Mouse (Mus musculus): ENCODE data around the gene Saysd1.

Gene Saysd1

DNA sequence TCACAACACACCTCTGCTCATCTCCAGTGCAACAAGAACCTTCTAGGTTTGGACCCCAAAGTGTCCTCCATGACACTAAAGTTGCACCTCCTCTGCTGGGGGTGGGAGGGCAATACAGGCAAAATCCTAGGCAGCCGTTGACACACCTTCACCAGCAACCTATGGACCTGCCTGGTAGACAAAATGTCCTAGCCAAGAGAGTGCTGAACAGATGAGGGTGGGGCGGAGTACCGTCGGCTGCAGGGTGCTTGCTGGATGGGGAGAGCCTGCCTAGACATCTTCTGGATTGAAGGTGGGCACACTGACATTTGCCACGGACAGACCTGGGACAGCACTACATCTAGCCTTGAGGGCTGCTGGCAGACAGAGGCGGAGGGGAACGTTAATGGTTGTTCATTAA is 26.1 kb upstream of the Saysd1 start:
- no peak for DNase-seq (ENCODE audit: low read depth, low spot score)

- no peak for DNase-seq (ENCODE audit: low read depth, low spot score)
These were observed 24.4 kb upstream of the Saysd1 start for GRCm38 (mm10) chr14:20162686-20163085.

DNA sequence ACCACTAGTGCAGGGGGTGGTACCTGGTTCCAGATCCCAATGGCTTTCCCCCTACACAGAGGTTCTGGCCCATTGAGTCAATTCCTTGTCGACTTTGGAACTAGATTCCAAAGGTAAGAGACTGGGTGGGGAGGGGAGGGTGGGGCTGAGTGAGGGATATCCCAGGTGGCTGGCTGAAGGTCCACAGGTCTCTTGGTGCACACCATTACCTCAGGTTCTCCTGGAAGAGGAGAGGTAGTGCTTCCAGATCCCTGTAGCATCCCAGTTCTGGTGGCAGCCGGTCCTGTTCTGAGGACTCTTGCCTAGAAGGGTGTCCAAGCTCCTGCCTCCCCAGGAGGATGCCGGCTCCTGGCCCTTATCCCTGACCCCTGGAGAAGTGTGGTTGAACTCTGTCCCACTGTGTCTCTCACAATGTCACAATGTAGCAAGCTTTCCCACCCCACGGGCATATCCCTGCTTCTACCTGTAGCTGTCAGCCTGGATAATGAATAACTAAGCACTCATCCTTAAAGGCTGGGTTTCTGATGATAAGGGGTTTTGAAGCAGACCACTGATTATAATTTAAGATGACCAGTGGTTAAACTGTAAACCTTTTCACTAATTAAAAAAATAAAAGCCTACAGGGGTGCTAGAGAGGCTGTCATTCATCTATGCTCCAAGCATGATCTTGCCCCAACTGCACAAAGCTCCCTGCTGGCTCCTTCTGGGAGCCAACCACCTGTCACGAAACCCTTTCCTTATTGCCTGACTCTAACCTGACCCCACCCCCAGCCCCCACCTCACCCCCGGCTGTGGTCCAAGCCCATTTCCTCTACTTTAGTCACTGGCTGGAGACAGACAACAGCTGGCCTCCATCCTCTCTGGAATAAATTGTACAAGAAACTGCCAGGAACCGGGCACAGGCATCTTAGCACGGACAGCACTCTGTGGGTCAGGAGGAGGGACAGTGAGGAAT is 20.7 kb upstream of the Saysd1 start:
- no peak for DNase-seq (ENCODE audit: low read depth, low spot score)

- DNase-seq (ENCODE audit: low read depth, low spot score), result no peak
These were observed 19.3 kb upstream of the Saysd1 start for GRCm38 (mm10) chr14:20157595-20157994.

DNA sequence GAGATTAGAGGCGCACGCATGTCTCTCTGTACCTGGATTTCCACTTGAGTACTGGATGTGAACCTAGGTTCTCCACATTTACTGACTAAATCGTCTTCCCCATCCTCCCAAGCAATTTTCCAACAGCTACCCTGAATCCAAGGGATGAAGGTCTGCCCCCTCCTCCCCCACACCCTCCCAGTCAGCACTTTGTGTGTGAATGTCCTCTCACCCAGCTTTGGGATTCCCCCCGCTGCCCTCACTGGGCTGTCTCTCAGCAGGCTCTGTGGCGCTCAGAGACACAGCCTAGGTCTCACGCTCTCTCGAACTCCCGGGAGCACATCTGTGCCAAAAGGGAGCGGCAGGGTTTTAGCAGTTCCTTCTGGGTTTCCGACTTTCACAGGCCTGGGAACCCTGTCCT is 17.4 kb upstream of the Saysd1 start:
- DNase-seq (ENCODE audit: low read depth, low spot score), result no peak

DNA sequence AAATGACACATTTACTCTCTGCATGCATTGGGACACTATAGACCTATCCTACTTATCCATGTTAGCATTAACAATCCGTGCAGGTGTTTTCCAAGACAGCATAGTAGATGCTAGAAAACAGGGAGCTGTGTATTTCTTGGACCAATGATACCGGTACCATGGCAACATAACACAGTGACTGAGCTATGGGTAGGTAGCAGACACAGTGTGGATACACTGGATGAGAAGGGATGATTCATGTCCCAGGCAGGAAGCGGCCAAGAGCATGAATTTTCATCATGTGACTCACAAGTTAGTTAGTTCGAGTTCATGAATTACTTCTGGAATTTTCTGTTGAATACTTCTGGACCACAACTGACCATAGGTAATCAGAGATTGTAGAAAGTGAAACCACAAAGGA is 16.6 kb upstream of the Saysd1 start:
- DNase-seq (ENCODE audit: low read depth, low spot score), result no peak

DNA sequence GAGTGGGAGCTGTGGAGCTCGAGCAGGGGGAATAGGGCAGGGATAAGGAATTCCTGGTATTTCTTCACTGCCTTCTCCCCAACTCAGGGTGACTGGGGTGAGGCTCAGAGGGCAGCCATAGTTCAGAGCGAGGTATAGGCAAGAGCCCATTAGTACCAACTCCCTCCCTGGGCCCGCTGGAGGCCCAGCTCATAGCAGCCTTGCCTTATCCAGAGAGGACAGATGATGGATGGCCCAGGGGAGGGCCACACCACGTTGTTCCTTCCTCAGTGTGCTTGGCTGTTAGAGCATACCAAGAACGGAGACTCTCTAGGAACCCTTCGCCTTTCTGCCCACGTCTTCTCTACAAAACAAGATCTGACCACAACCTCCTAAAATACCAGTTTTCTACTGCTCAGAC is 15.9 kb upstream of the Saysd1 start:
- peak; percentile 41 for DNase-seq (ENCODE audit: low read depth, low spot score)

GRCm38 (mm10) chr14:20149127-20150080 is 11.1 kb upstream of the Saysd1 start:
- DNase-seq (ENCODE audit: low read depth, low spot score), result no peak

DNA sequence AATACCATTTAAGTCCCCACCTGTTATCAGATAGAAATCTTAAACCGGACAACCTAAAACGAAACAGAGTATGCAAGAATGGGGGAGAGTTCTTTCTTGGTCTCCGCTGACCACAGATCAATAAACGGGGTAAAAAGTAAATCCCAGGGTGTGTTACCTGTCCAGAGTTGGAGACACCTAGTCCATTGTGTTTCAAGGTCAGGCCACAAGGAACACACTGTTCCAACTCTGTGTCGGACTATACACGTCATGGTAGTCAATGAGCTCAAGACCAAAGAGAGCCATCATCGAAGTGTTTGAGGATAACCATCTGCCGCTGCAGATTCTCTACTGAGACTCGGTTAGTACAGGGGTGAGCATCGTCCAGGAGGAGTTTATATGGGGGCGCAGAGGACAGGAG is 10.2 kb upstream of the Saysd1 start:
- no peak for DNase-seq (ENCODE audit: low read depth, low spot score)

DNA sequence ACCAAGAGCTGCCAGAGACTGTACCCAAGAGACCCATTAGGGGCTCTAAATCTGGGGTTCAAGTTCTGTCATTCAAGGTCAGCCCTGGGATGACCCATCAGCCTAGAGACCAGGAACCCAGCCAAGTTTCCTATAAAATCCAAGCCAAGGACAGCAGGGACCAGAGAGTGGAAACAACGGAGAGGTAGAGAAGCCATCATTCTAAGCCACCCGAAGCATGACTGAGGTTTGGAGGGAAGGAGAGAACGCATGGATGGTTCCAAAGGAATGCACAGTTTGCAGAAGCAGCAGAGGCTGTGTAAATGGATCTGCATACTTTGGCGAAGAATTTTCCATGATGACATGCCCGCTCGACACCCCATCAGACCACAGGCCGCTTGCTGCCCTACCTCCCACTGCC is 9.5 kb upstream of the Saysd1 start:
- DNase-seq (ENCODE audit: low read depth, low spot score), result no peak

DNA sequence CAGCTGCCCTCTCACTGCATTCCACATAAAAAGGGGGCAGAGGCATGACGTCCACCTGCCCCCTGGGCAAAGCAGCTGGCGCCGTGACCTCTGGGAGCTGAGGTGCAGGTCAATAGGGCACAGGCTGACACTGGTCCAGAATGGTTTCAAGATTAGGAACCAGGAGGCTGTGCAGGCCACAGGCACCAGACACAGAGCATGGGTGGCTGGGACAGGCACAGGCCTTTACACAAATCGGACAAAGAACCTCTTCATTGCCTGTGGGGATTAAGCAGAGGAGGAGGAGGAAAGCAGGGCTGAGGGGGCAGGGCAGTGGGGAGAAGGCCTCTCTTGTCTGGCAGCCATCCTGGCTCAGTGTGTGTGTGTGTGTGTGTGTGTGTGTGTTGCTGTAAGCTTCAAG is 5.8 kb upstream of the Saysd1 start:
- no peak for DNase-seq (ENCODE audit: low read depth, low spot score)

DNA sequence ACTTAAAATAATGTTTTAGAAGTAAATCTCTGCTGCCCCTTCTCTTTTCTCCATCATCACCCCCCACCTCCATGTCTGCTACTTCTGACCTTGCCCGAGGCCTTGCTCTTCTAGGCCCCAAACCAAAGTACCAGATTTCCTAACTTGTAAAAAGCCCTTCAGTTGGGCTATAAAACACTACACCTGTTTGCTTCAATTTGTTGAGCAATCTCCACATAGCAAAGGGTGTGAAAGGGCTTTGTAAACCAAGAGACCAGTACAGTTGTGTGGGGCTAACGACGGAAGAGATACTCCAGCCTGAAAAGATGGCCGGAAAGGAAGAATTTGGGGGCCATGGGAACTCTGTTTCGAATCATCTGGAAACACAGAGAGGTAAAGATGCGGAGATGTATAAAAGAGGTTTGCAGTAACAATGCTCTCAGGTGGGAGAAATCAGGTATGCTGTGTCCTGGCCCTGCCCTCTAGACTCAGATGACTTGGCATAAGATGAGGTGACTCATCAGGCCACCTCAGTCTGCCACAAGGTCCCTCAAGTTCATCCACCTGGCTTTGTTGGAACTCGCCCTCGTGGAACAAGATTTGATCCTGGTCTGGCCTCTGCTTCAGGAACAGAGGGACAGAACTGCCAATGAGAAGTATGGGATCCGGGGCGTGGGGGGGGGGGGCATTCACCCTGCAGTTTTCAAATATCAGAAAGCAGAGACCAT is 3.2 kb downstream of the Saysd1 start:
- no peak for DNase-seq (ENCODE audit: low read depth, low spot score)

DNA sequence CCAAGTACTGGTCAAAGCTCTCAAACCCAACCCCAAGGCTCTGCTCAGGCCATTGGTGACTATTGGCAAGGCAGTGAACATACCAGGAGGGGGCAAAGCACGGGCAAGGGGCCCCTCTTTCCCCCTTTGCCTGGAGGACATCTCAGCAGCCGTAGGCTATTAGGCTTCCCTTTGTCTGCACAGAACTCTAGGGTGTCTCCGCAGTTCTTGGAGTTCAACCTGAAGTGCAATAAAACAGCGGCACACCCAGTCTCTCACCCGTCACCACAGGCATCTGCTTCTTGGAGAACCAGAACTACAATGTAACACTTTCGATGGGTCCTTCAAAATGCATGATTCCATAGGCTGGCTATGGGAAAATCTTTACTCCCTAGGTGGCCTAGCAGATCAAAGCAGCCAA is 10.2 kb downstream of the Saysd1 start:
- no peak for DNase-seq (ENCODE audit: low read depth, low spot score)

GRCm38 (mm10) chr14:20127406-20128087 is 10.8 kb downstream of the Saysd1 start:
- DNase-seq (ENCODE audit: low read depth, low spot score), result peak; percentile 95

- DNase-seq (ENCODE audit: low read depth, low spot score), result no peak
These were observed 17.5 kb downstream of the Saysd1 start for GRCm38 (mm10) chr14:20120868-20121267.

GRCm38 (mm10) chr14:20120012-20120411 is 18.3 kb downstream of the Saysd1 start:
- peak; percentile 39 for DNase-seq (ENCODE audit: low read depth, low spot score)

DNA sequence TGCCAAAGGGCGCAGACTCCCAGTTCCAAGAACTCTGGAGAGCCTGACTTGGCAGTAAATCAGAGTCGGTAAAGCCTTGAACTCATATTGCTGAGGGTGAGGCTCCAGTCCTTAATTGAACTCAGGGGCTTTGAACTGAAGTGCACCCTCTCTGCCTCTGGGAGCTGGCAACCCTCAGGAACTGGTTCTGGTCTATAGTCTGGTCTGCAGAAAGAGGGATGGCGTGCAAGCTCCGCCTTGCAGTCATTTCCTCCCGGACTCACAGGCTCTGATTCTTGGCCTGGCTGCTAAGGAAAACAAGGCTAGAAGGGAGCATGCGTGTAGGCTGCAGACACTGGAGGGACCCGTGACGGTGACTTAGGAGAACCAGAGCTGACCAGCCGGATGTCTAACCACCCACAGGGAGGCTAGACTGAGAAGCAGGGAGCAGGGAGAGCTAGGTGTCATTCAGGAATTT is 22.2 kb downstream of the Saysd1 start:
- no peak for DNase-seq (ENCODE audit: low read depth, low spot score)

- DNase-seq (ENCODE audit: low read depth, low spot score), result no peak
These were observed 23.4 kb downstream of the Saysd1 start for GRCm38 (mm10) chr14:20114951-20115350.

- DNase-seq (ENCODE audit: low read depth, low spot score), result peak; percentile 83
These were observed 24.4 kb downstream of the Saysd1 start for GRCm38 (mm10) chr14:20113964-20114363.

GRCm38 (mm10) chr14:20113189-20113961 is 25.0 kb downstream of the Saysd1 start:
- no peak for DNase-seq (ENCODE audit: low read depth, low spot score)

Measured in R1 (cell line).